Mouse (Mus musculus) A20 (cell line): Measurements from ENCODE around the gene Ntrk3.

Source experiments
- DNase-seq: peaks from one replicate; pipeline ENCODE4 v3.0.0-alpha.2; 2011; ENCODE audit warnings: low read depth, low spot score

Ntrk3 gene

DNA sequence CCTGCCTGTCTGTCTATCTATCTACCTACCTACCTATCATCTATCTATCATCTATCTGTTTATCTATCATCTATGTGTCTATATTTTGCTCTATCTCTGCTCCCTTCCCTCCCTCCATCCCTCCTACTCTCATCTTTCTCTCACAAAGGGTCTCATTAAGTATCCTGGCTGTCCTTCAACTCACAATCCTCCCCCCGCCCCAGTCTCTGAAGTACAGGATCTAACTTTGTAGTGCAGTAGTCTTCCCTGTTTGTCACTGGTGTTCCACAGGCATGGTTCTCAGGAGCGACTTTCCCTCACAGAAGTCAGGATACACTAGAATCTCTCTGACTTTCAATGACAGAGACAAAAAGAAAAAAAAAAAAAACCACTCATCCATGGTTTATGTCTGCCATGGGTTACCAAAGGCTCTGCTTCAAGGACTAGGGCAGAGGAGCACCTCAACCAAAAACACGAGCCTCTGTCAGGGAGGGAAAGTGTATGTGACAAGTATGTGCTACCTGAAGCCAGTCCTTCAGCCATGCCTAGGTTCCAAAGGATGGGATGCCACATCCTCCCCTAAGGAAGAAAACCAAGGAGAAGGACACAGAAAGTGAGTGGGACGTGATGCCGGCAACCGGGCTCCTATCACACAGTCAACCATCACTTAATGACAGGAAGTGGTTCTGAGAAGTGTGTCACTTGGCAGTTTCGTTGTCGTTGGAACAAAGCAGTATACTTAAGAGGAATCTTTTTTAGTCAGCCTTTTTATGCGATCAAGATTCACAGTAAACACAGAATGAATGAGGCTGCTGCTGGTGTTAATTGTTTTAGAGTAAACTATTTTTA is 16.6 kb downstream of the Ntrk3 start:
- DNase-seq = no peak

DNA sequence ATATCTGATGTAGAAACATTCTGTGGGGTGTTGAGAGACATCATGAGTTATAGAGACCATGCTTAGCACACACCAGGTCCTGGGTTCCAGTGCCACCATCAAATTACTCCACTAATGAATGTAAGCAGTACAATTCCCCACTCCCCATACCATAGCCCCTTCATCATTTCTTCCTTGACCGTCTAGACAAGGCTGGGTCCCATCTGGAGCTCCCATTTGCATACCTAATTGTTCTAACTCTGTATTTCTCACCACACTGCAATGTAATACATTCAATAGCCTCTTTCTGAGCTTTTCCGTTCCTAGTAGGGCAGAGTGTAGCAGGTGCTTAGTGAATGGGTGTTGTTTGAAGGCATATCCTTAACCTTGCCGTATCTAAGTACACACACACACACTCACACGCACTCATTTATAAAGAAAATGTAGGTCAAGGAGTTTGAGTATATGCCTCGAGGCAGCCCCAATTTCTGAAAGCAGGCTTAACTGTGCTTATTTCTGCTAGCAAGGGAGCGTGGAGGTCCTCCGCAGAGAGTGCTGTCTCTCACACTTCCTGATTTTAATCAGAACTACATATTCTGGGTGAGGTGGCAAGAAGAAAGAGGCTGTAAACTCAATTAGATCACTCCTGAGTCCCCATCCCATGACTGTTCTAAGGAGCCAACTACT is 17.9 kb downstream of the Ntrk3 start:
- DNase-seq = peak; percentile 1

DNA sequence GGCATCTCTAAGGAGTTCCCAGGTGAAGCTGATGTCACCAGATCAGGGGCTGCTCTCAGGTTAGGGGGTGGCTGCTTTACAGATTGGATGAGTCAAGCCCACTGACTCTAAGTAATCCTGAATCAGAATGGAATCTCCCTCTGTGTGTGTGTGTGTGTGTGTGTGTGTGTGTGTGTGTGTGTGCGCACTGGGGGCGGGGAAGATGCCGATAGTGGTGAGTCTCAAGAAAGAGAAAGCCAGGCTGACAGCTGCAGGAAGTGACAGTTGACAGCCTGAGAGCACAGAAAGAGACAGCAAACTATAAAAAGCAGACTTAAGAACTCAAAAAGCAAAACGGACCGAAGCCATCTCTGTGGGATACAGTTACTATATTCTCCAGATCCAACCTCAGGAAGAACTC is 18.7 kb downstream of the Ntrk3 start:
- DNase-seq = peak; percentile 2

DNA sequence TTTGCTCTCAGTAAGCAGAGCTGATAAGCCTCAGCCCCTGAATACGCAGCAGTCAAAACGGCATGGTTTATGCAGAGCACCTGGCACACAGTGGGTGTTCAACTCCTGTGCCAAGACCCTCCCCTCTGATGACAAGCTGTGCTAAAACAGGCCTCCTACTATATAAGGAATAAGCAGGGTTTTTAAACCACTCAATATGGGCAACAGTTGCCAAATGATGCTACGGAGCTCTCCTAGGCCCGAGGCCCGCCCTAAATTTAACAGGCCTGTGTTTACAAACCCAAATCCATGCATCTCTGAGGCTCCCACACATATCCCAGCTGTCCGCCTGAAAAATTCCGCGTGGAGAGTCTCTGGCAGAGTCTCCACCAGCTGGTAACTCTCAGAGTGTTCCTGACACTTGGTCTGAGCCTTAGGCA is 19.6 kb downstream of the Ntrk3 start:
- no peak for DNase-seq

DNA sequence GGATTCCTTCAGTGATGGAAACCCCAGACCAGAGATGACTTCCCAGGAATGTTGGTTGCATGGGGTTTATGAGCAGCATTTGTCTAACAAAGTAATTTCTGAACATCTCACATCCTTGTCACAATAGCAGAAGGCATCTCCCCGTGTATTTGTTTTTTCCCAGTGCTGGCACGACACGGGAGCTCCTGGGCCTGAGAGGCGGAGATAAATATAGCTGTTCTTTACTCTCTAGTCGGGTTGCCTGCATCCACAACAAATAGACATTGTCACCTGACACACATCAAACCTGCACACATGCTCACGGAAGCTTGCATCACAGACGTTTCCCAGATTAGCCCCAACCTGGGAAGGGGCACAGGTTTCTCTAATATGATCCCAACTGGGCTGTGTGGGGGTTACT is 30.1 kb downstream of the Ntrk3 start:
- no peak for DNase-seq

DNA sequence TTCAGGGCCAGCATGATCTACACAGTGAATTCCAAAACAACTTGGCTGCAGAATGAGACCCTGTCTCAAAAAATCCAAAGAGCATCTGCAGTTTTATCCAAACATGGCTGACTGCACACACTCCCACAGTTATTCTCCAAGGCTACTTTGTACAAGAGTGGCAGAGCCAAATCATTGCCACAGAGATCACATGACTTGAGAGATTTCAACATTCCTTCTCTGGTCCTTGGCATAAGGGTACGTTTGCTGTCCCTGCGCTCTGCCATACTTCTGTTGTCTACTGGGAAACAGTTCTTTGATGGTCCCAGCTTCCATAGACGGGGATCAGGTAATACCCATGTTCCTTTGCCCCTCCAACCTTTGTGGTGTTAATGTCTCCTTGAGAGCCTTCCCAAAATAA is 30.7 kb downstream of the Ntrk3 start:
- no peak for DNase-seq

DNA sequence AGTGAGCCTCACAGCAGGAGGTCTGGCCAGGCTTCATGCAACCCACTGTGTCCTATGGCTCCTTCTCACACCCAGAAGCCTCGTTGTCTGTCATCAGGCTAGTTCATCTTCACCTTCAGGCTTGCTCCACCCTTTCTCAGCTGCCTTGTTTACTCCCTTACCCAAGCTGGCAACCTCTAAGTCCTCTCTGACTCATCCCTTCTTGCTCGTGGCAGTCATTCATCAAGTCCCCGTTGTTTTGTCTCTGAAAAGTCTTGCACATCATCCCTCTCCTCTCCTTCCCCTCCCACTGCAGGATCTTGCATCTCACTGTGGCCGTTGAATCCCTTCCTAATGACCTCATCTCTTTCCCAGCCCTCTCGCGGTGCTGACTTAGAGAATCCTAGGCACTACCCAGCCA is 35.1 kb downstream of the Ntrk3 start:
- no peak for DNase-seq

DNA sequence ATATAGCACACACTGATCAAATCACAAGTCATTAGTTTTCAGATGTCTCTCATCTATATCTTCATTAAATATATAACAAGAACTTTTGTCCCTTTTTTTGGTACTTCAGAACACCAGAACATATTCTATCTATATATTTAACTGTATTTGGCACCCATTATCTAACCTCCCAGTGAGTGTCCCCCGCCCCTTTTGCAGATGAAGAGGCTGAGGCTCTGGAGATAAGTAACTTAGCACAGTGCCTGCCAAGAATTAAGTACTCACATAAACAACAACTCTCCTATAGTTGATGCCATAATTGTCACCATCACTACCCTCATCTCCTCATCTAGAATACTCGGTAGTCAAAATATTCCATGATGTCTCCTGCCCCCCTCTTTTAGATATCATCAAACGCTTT is 42.6 kb downstream of the Ntrk3 start:
- DNase-seq = no peak

DNA sequence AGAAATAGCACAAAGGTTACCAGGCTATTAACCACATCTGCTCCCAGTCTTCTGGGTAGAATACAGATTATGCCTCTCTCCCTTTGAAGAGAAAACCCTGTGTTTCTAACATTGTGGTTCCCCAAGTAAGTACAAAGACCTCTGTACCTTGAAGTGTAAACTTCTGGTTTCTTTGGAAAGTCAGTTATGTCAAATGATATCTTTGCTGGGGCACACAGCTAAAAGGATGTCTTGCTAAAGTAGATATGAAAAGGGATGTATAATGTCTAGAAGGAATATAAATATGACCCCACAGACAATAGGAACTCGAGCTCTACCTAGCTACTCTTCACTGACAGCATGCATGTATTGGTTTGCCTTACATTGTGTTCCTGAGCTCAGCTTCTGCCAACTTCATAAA is 44.7 kb downstream of the Ntrk3 start:
- no peak for DNase-seq

DNA sequence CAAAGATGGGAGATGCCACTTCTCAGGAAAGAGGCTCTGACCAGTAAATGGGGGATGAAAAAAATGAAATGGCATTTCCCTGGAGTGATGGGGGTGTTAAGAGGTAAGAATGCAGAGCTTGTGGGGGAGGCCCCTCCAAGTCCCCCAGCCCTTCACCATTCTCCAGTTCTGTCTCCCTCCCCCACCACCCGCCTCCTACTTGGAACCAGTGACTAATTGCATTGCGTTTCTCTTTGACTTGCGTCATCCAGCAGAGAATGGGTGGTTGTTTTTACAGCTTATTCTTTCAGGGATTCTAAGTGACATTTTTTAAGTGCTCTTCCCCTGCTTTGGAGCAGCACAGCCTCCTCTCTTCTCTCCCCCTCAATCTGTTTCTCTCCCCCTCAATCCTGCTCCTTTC is 46.9 kb downstream of the Ntrk3 start:
- DNase-seq = no peak

DNA sequence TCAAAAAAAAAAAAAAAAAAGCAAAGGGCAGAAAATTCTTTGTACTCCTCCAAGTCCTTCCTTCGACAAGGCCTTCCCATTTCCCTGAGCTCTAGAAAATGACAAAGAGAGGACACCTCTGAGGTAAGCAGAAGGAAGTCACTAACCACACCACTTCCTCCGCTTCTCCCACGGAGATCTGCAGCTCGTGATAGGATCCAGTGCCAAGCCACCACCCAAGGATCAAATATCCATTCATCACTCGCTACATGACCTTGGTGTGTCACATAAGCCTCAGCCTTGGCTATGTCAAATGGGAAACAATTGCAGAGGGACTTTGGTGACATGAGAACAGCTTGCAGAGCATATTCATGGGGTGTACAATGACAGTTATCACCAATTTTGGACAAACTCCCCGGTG is 52.9 kb downstream of the Ntrk3 start:
- DNase-seq = no peak

DNA sequence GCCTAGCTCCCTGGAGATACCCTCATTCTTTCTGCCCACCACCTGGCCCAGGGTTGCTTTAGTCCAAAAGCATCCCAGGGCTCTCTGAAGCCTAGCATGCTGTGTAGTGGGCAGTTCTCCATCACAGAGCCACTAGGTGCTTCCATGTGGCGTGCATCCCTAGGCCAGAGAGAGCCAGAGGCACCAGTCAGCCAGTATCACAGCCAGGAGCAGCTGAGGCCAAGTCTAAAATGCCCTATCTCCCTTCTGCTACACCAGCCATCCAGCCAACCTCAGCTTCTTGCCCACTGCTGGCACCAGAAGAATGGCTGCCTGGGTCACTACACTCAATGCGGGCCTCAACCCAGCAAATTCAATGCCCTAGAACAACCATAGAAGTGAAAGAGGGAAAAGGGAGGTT is 56.9 kb downstream of the Ntrk3 start:
- no peak for DNase-seq

DNA sequence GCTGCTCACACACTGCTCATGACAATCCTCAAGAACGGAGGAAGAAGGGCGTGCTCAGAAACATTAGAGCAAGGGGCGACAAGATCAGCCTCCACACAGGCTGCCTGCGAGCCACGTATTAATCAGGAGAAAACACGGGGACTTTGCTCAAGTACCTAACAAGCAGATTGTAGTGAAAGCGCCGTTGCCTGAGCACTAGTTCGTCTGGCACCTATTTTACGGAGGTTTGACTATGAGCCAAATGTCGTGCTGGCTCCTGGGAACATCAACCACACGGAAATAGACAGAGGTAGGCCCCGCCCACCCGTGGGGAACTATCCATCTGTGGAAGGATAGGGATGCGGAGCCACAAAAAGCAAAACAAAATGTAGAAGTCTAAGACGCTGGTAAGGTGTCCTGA is 68.4 kb downstream of the Ntrk3 start:
- no peak for DNase-seq

DNA sequence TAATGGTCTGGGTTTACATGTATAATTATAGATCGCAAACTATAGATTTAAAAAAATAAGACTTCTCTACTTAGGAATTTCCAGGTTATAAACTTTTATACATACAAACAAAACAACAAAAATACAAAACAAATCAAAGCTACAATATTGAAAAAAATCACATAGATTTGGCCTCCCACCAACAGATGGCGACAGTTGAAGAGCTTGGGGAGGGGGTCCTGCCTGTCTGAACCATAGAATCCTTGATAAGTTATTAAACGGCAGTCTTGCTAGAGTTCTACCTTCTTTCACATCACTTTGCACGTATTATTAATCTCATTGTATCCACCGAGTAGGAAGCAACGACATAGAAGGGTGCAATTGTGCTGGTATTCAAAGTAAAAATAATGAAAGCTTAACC is 68.9 kb downstream of the Ntrk3 start:
- no peak for DNase-seq

DNA sequence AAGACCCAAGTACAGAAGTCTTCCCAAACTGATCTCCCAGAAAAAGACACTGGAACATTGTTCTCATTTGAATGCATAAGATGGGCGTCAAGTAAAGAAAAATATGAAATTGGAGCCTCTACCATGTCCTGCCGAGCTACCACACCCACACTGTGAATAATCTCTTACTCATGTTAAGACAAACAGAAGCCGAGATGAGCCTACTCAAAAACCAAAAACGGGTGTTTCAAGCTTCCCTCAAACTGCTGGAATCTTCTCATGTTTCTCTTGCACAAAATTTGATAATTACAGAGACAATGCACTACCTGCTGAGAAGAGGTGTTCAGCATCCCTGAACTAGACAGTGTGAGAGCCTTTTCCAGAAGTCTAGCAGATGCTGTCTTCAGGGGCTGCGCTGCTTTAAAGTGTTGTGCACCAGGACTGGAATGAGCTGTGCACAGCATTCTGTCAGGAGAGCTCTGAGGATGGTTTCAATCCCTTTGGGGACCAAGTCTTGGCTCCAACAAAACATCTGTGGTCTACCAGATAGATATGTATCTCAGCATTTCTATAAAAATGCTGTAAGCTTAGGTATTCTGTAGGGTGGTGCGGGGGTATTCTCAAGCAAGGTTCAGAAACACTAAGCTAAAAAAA is 69.7 kb downstream of the Ntrk3 start:
- DNase-seq = no peak

DNA sequence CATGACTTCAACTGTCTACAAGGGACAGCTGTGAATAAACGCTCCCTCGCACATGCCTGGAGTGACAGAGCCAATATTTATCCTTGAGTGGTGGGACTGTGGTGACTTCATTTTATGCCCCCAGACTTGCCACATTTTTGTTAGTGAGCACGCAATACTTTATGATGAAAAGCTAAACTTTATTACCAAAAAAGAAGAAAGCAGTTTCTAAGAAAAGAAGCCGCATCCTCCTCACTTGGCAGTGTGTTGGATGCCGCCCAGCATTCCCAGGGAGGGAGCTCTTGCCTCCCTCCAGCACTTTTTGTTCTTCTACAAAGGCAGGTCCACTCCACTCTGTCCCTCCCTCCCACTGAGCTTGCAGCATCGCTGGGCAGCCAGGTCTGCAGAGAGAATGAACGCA is 77.0 kb downstream of the Ntrk3 start:
- no peak for DNase-seq

DNA sequence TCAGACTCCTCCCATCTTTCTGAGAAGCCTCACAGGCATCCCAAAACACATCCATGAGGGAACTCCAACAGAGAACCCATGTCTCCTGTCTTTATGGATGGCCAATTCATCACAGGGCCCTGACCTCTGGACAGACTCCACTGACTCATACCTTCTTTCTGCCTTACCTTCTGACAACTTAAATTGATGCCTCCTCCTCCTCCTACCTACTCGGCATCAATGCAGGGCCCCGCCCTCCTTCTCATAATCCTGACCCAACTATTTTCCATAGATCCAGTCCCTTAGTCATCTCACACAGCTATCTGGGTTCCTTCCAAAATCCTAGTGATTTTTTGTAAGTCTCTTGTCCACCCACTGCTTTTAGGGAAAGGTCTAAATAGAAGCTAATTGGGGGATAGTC is 78.0 kb downstream of the Ntrk3 start:
- no peak for DNase-seq

DNA sequence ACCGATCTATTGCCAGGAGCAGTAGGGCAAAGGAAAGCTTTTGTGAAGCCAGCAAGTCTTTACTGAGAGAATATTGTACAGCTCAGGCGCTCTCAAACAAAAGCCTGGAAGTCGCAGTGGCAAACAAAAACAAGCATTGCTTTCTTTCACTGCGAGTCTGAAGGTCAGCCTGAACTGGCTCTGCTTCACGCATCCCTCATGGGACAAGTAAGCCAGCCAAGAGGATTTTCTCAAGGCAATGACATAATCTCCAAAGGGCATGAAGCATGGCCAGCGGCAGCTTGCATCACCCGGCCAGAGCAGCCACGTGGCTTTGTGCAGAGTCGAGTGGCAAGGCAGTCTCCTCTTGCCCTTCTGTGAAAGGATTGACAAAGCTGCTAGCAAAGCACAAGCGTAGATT is 79.8 kb downstream of the Ntrk3 start:
- DNase-seq = no peak

DNA sequence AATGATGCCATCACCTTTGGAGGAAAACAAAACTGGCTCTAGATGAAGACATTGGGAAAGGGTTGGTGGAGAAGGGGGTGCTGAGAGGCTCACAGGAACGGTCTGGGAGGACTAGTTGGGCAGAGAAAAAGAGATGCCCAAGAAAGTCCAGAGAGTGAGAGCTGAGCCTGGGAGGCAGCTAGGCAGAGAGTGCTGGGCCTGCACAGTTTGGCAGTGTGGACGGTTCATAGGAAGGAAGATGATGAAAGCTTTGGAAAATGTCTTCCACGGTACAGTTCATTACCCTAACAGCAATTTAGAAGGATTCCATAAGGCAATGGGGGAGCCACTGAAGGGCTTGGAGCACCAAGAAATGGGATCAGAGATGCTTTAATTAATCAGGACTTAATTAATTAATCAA is 81.6 kb downstream of the Ntrk3 start:
- no peak for DNase-seq

DNA sequence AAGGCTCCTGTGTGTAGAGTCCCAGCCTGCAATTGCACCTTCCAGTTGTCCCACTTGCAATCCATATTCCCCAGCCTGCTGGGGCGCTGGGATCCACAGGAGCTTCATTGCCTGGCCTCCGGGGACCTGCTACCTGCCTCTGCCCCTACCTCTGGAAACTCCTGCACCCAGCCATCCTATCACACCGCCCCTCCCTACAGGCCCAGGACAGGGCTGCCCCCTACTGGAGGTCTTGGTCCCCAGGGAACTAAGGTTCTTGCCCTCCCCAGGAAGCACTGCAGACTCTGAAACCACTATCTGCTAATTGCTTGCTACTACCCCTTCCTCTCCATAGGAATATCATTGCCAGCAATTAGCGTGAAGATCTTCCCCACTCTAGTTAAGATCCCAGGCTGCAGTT is 84.1 kb downstream of the Ntrk3 start:
- DNase-seq = peak; percentile 2

DNA sequence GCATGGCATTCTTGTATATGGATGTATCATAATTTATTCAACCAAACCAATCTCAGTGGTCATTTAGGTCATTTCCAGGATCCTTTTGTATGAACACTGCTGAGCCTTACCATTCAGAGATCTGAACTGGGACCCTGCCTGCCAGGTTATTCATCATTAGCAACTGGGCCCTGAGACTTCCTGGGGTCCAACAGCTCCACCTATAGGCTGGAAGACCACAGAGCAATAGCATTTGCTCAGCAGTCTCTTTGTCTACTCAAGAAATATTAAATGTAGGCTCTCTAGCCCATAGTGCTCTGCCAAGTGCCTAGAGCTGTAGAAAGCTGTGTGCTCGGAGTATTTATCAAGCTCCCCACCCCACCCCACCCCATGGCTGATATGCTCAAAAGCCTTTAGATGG is 85.5 kb downstream of the Ntrk3 start:
- DNase-seq = no peak

DNA sequence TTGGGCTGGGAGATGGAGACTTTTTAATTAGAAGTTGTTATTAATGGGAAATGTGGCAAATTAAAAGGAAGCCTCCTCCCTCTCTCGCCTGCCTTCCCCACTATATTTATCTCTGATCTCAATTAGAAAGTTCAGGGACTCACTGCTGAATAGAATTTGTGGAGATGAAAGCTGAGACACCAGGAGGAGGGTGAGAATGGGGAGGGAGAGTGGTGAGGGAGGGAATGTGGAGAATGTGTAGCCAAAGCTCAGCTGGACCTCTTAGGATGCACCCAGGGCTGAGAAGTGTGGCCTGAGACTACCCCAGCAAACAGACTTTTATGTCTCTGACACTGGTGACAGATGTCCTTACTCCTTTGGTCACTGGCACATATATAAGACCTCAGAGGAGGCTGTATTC is 86.3 kb downstream of the Ntrk3 start:
- DNase-seq = no peak

DNA sequence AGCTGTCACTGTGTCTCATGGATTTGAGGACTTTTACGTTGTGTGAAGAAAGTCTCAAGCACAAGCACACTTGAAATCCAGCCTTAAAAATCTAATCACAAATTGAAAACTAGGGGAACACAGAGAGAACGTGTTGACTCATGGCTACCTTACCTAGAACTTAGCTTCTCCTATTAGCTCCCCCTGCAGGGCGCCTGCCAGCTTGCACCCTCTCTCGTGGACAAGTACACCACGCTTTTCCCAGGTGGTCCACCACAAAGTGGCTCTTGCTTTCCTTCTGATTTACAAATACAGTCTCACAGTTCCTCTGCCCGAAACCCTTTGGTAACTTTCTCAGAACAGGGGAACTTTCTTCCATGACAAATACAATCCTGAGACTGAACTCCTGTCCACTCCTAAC is 94.1 kb downstream of the Ntrk3 start:
- DNase-seq = peak; percentile 7
